Mouse (Mus musculus) urinary bladder, postnatal 4 days (tissue): ENCODE measurements around the gene Notum.

Source experiments
- DNase-seq, 2 experiments: peaks; one replicate each; pipeline ENCODE4 v3.0.0; 2021 to 2022; ENCODE audit warnings: low spot score in 2 of 2

The Notum gene

GRCm38 (mm10) chr11:120661076-120661460 is at the start of gene Notum:
TSS of gene Notum (minus strand) at chr11:120661175.
- DNase-seq, result no peak

GRCm38 (mm10) chr11:120710672-120711071 is 49.7 kb upstream of the Notum start:
- DNase-seq, result no peak

- DNase-seq, result no peak
Observed at GRCm38 (mm10) chr11:120709551-120709950, 48.6 kb upstream of the Notum start.

- no peak for DNase-seq
Observed at GRCm38 (mm10) chr11:120707969-120708368, 47.0 kb upstream of the Notum start.

- DNase-seq, result no peak
Observed at GRCm38 (mm10) chr11:120707225-120707624, 46.2 kb upstream of the Notum start.

- no peak for DNase-seq
Observed at GRCm38 (mm10) chr11:120706120-120706519, 45.1 kb upstream of the Notum start.

GRCm38 (mm10) chr11:120704486-120705325 is 43.7 kb upstream of the Notum start:
- no peak for DNase-seq

GRCm38 (mm10) chr11:120703696-120704454 is 42.9 kb upstream of the Notum start:
- no peak for DNase-seq

GRCm38 (mm10) chr11:120697741-120698140 is 36.8 kb upstream of the Notum start:
- no peak for DNase-seq

GRCm38 (mm10) chr11:120696568-120696967 is 35.6 kb upstream of the Notum start:
- DNase-seq, result no peak

- no peak for DNase-seq
Observed at GRCm38 (mm10) chr11:120695641-120696040, 34.7 kb upstream of the Notum start.

- DNase-seq, result no peak
Observed at GRCm38 (mm10) chr11:120695184-120695583, 34.2 kb upstream of the Notum start.

GRCm38 (mm10) chr11:120693461-120693860 is 32.5 kb upstream of the Notum start:
- DNase-seq, result no peak

GRCm38 (mm10) chr11:120692471-120693011 is 31.6 kb upstream of the Notum start:
- no peak for DNase-seq

GRCm38 (mm10) chr11:120689365-120689764 is 28.4 kb upstream of the Notum start:
- no peak for DNase-seq

- no peak for DNase-seq
Observed at GRCm38 (mm10) chr11:120686650-120687272, 25.8 kb upstream of the Notum start.

- no peak for DNase-seq
Observed at GRCm38 (mm10) chr11:120684660-120685059, 23.7 kb upstream of the Notum start.

GRCm38 (mm10) chr11:120684086-120684485 is 23.1 kb upstream of the Notum start:
- DNase-seq, result no peak

- DNase-seq, result no peak
Observed at GRCm38 (mm10) chr11:120683536-120683935, 22.6 kb upstream of the Notum start.

GRCm38 (mm10) chr11:120682683-120683082 is 21.7 kb upstream of the Notum start:
- DNase-seq, result no peak

- DNase-seq, result no peak
Observed at GRCm38 (mm10) chr11:120679909-120680308, 18.9 kb upstream of the Notum start.

- no peak for DNase-seq
Observed at GRCm38 (mm10) chr11:120676951-120677350, 16.0 kb upstream of the Notum start.
